Mouse (Mus musculus) liver, embryonic 14.5 days (tissue): ENCODE results near the gene Ppp1r37. TPM values are rescaled to one million over a fixed set of nuclear protein-coding genes. Genes with fewer than 3 reads are reported as not detected.

Source experiments
- ATAC-seq: fragments of 200-750 bp; cut with Nextera tagmentation; 2 replicates; pipeline ENCODE4 v1.8.0; 2017; ENCODE audit warnings: moderate number of reproducible peaks, mild to moderate bottlenecking, moderate library complexity; ENCODE audit not compliant: insufficient read depth
- DNase-seq, 3 experiments: peaks; one replicate each; pipeline ENCODE4 v3.0.0-alpha.2; 2012 to 2013; ENCODE audit warnings: low read depth in 3 of 3, low spot score in 3 of 3
- H3K27ac ChIP-seq: fragments of 300-500 bp; sonication (generic); 2 replicates; pipeline ENCODE4 v1.5.1; 2014; ENCODE audit warnings: moderate library complexity, mild to moderate bottlenecking, control low read depth, inconsistent platforms
- H3K27me3 ChIP-seq: fragments of 300-500 bp; sonication (generic); 2 replicates; pipeline ENCODE4 v1.6.1; 2014; ENCODE audit warnings: mild to moderate bottlenecking, low read length, moderate library complexity; ENCODE audit not compliant: control insufficient read depth, insufficient read depth
- H3K36me3 ChIP-seq: fragments of 300-500 bp; sonication (generic); replicated peaks from 2 replicates; pipeline ENCODE4 v1.6.1; 2014; ENCODE audit warnings: low read depth; ENCODE audit not compliant: control insufficient read depth, insufficient read depth
- H3K4me1 ChIP-seq, 2 experiments: fragments of 200-500 bp in 1 of 2; fragments of 300-500 bp in 1 of 2; sonication (generic) in 1 of 2; replicated peaks; 2 replicates each; pipeline ENCODE4 v1.6.1; 2012 to 2014; ENCODE audit warnings: antibody characterized with exemption in 1 of 2, inconsistent platforms in 1 of 2, low read length in 1 of 2; ENCODE audit not compliant: control insufficient read depth in 2 of 2, insufficient read depth in 2 of 2
- H3K4me2 ChIP-seq: fragments of 300-500 bp; sonication (generic); 2 replicates; pipeline ENCODE4 v1.6.1; 2014; ENCODE audit warnings: low read depth, mild to moderate bottlenecking, control low read depth, moderate library complexity
- H3K4me3 ChIP-seq, 2 experiments: fragments of 200-500 bp in 1 of 2; fragments of 300-500 bp in 1 of 2; sonication (generic) in 1 of 2; 2 replicates each; pipeline ENCODE4 v1.5.1; 2012 to 2014; ENCODE audit warnings: low read depth in 2 of 2, low read length in 2 of 2, mild to moderate bottlenecking in 2 of 2, control low read depth in 1 of 2, inconsistent platforms in 1 of 2, moderate library complexity in 1 of 2; ENCODE audit not compliant: insufficient read depth in 1 of 2
- H3K9ac ChIP-seq: fragments of 300-500 bp; sonication (generic); replicated peaks from 2 replicates; pipeline ENCODE4 v1.6.1; 2014; ENCODE audit warnings: mild to moderate bottlenecking, control low read depth, moderate library complexity
- H3K9me3 ChIP-seq: fragments of 300-500 bp; sonication (generic); 2 replicates; pipeline ENCODE4 v1.6.1; 2016; ENCODE audit warnings: low read length, mixed read lengths; ENCODE audit not compliant: control insufficient read depth
- CTCF ChIP-seq: IDR thresholded peaks from 2 replicates; pipeline ENCODE4 v1.5.1; 2016; ENCODE audit warnings: antibody characterized with exemption, low read depth, control low read depth
- EP300 ChIP-seq: IDR thresholded peaks from 2 replicates; pipeline ENCODE4 v1.6.1; 2016; ENCODE audit warnings: antibody characterized with exemption, low read depth
- WGBS: fragments of 180-500 bp; shearing (Covaris S2); extraction: QIAGEN DNeasy Blood & Tissue Kit; methylation state at CpG from one replicate; pipeline ENCODE4 v1.1.7; 2014; ENCODE audit not compliant: insufficient replicate concordance; 5-methylcytosine and 5-hydroxymethylcytosine counted together
- polyA plus RNA-seq, 2 experiments: library from polyadenylated mRNA; depleted of rRNA in 1 of 2; stranded (reverse) in 1 of 2; unstranded in 1 of 2; fragments of >200 nt; fragmentation: Nextera tagmentation in 1 of 2; extraction: Ambion mirVana in 1 of 2; gene quantifications; 2 replicates each; pipeline versions ENCODE4 v1.2.1 to v1.2.3; 2012 to 2014

The Ppp1r37 gene
- polyA plus RNA-seq, 2 experiments = 1.5 to 21.8 TPM

GRCm38 (mm10) chr7:19551634-19552033 lies 11.2 kb downstream of the Ppp1r37 start:
- H3K4me2 ChIP-seq = no peak overlapping the region
- H3K9ac ChIP-seq = no peak overlapping the region
- DNase-seq = no peak
- peaks cover 0 to 9% of the 10 kb centered on the region in 2 experiments; a peak in 3 of 4 replicates for H3K4me1 ChIP-seq
- H3K9me3 ChIP-seq = no peaks in the 10 kb centered on the region
- ATAC-seq = no peak
- peaks cover 27% of the 10 kb centered on the region; the same call in 1 of the 2 replicates for H3K36me3 ChIP-seq
- no peak overlapping the region for H3K4me3 ChIP-seq
- no peak for TF ChIP-seq CTCF
- no peak for TF ChIP-seq EP300
- 82% methylated on average over 5 of the region's 5 CpGs for WGBS
- no peak overlapping the region for H3K27ac ChIP-seq
- H3K27me3 ChIP-seq = no peaks in the 10 kb centered on the region

DNA sequence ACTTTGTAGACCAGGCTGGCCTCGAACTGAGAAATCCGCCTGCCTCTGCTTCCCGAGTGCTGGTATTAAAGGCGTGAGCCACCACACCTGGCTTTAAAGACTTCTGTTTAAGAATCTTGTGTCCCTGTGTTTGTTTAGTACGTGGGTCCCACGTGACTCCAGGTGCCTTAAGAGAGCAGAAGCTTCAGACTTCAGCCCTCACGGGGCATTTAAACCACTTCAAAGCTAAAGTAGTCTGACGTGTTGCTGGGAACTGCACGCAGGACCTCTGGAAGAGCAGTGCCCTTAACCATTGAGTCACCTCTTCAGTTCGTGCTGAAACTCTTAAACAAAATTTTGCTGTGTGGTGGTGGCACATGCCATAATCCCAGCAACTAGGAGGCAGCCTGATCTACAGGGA lies 13.5 kb downstream of the Ppp1r37 start:
- Histone ChIP-seq H3K4me1 (peaks cover 0 to 16% of the 10 kb centered on the region in 2 experiments; a peak in 3 of 4 replicates), H3K9ac (no peak overlapping the region), H3K27me3 (no peaks in the 10 kb centered on the region), H3K27ac (no peak overlapping the region), H3K36me3 (peaks cover 13% of the 10 kb centered on the region; the same call in 1 of the 2 replicates), H3K9me3 (no peaks in the 10 kb centered on the region), H3K4me3 (no peak overlapping the region), H3K4me2 (no peak overlapping the region)
- TF ChIP-seq EP300 (no peak), CTCF (no peak)
- 91% methylated on average over 10 of the region's 10 CpGs for WGBS
- DNase-seq (no peak), ATAC-seq (no peak)

DNA sequence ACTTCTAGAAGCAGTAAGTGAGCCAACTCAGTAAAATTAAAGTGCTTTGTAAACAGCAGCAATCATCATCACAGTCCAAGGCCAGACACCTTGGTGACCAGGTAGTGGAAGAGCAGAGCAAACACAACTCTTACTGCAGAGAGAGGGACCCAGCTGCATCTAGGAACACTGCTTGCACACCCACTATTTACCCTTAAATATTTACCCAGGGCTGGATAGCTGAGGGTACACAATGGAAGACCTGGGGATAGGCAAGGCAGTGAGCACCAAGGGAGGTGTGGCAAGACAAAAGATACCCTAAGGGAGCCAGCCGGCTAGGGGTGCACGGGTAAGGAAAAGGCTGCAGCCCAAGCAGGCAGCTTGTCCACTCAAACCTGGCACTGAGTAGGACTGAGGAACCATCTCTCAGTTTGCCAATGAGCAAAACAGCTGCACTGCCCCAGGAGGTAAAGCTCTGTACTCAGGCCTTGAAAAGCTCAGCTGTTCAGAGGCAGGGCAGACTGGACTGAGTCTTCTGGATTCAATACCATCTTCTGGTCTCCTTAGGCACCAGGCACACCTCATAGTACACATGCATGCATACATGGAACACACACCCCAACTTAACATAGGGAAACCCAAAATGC lies 15.4 kb downstream of the Ppp1r37 start:
- Histone ChIP-seq H3K9ac (no peak overlapping the region), H3K4me3 (no peak overlapping the region), H3K36me3 (no peaks in the 10 kb centered on the region; the same call in 1 of the 2 replicates), H3K4me1 (peaks cover 0 to 16% of the 10 kb centered on the region in 2 experiments), H3K4me2 (no peak overlapping the region), H3K27me3 (no peaks in the 10 kb centered on the region), H3K9me3 (no peaks in the 10 kb centered on the region), H3K27ac (no peak overlapping the region)
- DNase-seq (no peak), ATAC-seq (no peak)
- WGBS = 79% methylated on average over 2 of the region's 2 CpGs
- TF ChIP-seq CTCF = no peak
- TF ChIP-seq EP300 = no peak

- H3K9ac ChIP-seq = no peak overlapping the region
- TF ChIP-seq CTCF = no peak
- ATAC-seq (no peak), DNase-seq (no peak)
- H3K27me3 ChIP-seq = no peaks in the 10 kb centered on the region
- no peak overlapping the region for H3K4me2 ChIP-seq
- H3K4me1 ChIP-seq = peaks cover 0 to 11% of the 10 kb centered on the region in 2 experiments
- no peaks in the 10 kb centered on the region; the same call in 1 of the 2 replicates for H3K36me3 ChIP-seq
- H3K4me3 ChIP-seq = no peak overlapping the region
- no peaks in the 10 kb centered on the region for H3K9me3 ChIP-seq
- WGBS = 74% methylated on average over 3 of the region's 3 CpGs
- no peak overlapping the region for H3K27ac ChIP-seq
These were observed 16.9 kb downstream of the Ppp1r37 start for GRCm38 (mm10) chr7:19546007-19546406.

- Histone ChIP-seq H3K9me3 (no peaks in the 10 kb centered on the region), H3K4me1 (peaks cover 0 to 9% of the 10 kb centered on the region in 2 experiments), H3K36me3 (no peaks in the 10 kb centered on the region; the same call in none of the 2 replicates), H3K4me3 (no peak overlapping the region), H3K27me3 (no peaks in the 10 kb centered on the region), H3K27ac (no peak overlapping the region), H3K4me2 (no peak overlapping the region), H3K9ac (no peak overlapping the region)
- no peak for TF ChIP-seq EP300
- TF ChIP-seq CTCF = peak; percentile 73
- ATAC-seq (no peak), DNase-seq (no peak)
- WGBS = 45% methylated on average over 6 of the region's 6 CpGs
These were observed 19.3 kb downstream of the Ppp1r37 start for GRCm38 (mm10) chr7:19543584-19543983.
